In genomic region chr4:128733496-128733895, GRCm38 (mm10) we compare ENCODE assay signal across 8 mouse cellular contexts. TPM values are rescaled to one million over a fixed set of nuclear protein-coding genes. Genes with fewer than 3 reads are reported as not detected.
DNase-seq lines count a peak whose midpoint lies in the region; ATAC-seq and TF ChIP-seq lines count a peak whose summit lies in the region.

No protein-coding gene starts in this region.

- H3K9ac ChIP-seq in forebrain, embryonic 11.5 days (ENCODE audit: low read length) = peak overlapping the region; percentile 39
- H3K9ac ChIP-seq in intestine, embryonic 16.5 days (ENCODE audit: low read depth, low read length) = 0 out of 2 replicates have a peak overlapping the region, but pooled peaks have one; percentile 6
- peak overlapping the region; percentile 34; the same call in 1 of the 2 replicates for H3K9ac ChIP-seq in midbrain, embryonic 14.5 days (replicated peaks; ENCODE audit: low read length)

- peaks cover 58% of the 10 kb centered on the region for H3K4me1 ChIP-seq in forebrain, embryonic 11.5 days (replicated peaks; ENCODE audit: control insufficient read depth, insufficient read depth, low read length)
- H3K4me1 ChIP-seq in intestine, embryonic 16.5 days (ENCODE audit: control insufficient read depth, insufficient read depth, low read length) = peaks cover 78% of the 10 kb centered on the region
- peaks cover 94% of the 10 kb centered on the region for H3K4me1 ChIP-seq in midbrain, embryonic 14.5 days (ENCODE audit: control insufficient read depth, insufficient read depth, low read length)

- intact Hi-C loops in left cerebral cortex, adult 2 months (cut with DNase I) = no loop called here
- intact Hi-C loops in left cerebral cortex, postnatal 10 days (cut with DNase I) = no loop called here
- intact Hi-C loops in left cerebral cortex, postnatal 36 days (cut with DNase I) = no loop called here

- no peak for ATAC-seq in forebrain, embryonic 11.5 days (replicated peaks; ENCODE audit: low FRiP score)
- ATAC-seq in intestine, embryonic 16.5 days = no peak
- ATAC-seq in midbrain, embryonic 14.5 days (ENCODE audit: low FRiP score, low TSS enrichment) = no peak
- ATAC-seq in erythroid progenitor cell, adult 5-6 weeks (replicated peaks; ENCODE audit: low FRiP score, poor library complexity, severe bottlenecking) = no peak

- H3K9me3 ChIP-seq in forebrain, embryonic 11.5 days (ENCODE audit: control insufficient read depth, low read length) = no peaks in the 10 kb centered on the region
- no peaks in the 10 kb centered on the region for H3K9me3 ChIP-seq in intestine, embryonic 16.5 days (ENCODE audit: control insufficient read depth, low read length)
- no peaks in the 10 kb centered on the region for H3K9me3 ChIP-seq in midbrain, embryonic 14.5 days (ENCODE audit: control insufficient read depth, low read length)

- no peak for TF ChIP-seq CTCF in left cerebral cortex, adult 2 months (IDR thresholded peaks at IDR 0.05)

- WGBS in forebrain, embryonic 11.5 days = 44% methylated on average over 6 of the region's 6 CpGs
- WGBS in intestine, embryonic 16.5 days = 36% methylated on average over 6 of the region's 6 CpGs
- WGBS in midbrain, embryonic 14.5 days = 36% methylated on average over 6 of the region's 6 CpGs

- H3K27me3 ChIP-seq in forebrain, embryonic 11.5 days (ENCODE audit: control insufficient read depth, insufficient read depth, low read length) = no peaks in the 10 kb centered on the region
- no peaks in the 10 kb centered on the region for H3K27me3 ChIP-seq in intestine, embryonic 16.5 days (replicated peaks; ENCODE audit: control insufficient read depth, insufficient read depth, low read length)
- no peaks in the 10 kb centered on the region for H3K27me3 ChIP-seq in midbrain, embryonic 14.5 days (ENCODE audit: control insufficient read depth, insufficient read depth, low read length)

- DNase-seq in left cerebral cortex, adult 2 months (ENCODE audit: extremely low spot score in 1 of 2, low spot score in 2 of 2) = no peak
- no peak for DNase-seq in left cerebral cortex, postnatal 10 days (ENCODE audit: extremely low spot score in 1 of 2, low spot score in 2 of 2)
- DNase-seq in forebrain, embryonic 11.5 days (ENCODE audit: low spot score) = no peak
- no peak for DNase-seq in midbrain, embryonic 14.5 days
- no peak for DNase-seq in right cerebral cortex, postnatal 4 days
- DNase-seq in left cerebral cortex, postnatal 36 days (ENCODE audit: low spot score in 2 of 2) = no peak

- peak overlapping the region; percentile 72 for H3K27ac ChIP-seq in left cerebral cortex, adult 2 months
- 0 out of 2 replicates have a peak overlapping the region, but pooled peaks have one; percentile 25 for H3K27ac ChIP-seq in forebrain, embryonic 11.5 days (ENCODE audit: low read depth, low read length)
- peak overlapping the region; percentile 49; the same call in 1 of the 2 replicates for H3K27ac ChIP-seq in intestine, embryonic 16.5 days (ENCODE audit: low read length)
- peak overlapping the region; percentile 78 for H3K27ac ChIP-seq in midbrain, embryonic 14.5 days (replicated peaks; ENCODE audit: low read depth, low read length)

- no peak overlapping the region for H3K4me3 ChIP-seq in left cerebral cortex, adult 2 months
- H3K4me3 ChIP-seq in forebrain, embryonic 11.5 days (ENCODE audit: low read depth, low read length) = no peak overlapping the region
- H3K4me3 ChIP-seq in intestine, embryonic 16.5 days (ENCODE audit: low read length) = no peak overlapping the region
- H3K4me3 ChIP-seq in midbrain, embryonic 14.5 days (replicated peaks; ENCODE audit: low read depth, low read length) = peak overlapping the region; percentile 5; the same call in 1 of the 2 replicates

- no peaks in the 10 kb centered on the region for H3K36me3 ChIP-seq in forebrain, embryonic 11.5 days (ENCODE audit: control insufficient read depth, insufficient read depth, low read length)
- no peaks in the 10 kb centered on the region for H3K36me3 ChIP-seq in intestine, embryonic 16.5 days (ENCODE audit: control insufficient read depth, insufficient read depth, low read length)
- H3K36me3 ChIP-seq in midbrain, embryonic 14.5 days (ENCODE audit: control insufficient read depth, insufficient read depth, low read length) = peaks cover 21% of the 10 kb centered on the region

- H3K4me2 ChIP-seq in forebrain, embryonic 11.5 days (ENCODE audit: low read depth, low read length, severe bottlenecking) = peak overlapping the region; percentile 21; the same call in 1 of the 2 replicates
- no peak overlapping the region for H3K4me2 ChIP-seq in intestine, embryonic 16.5 days (ENCODE audit: low read depth, low read length)
- peak overlapping the region; percentile 43 for H3K4me2 ChIP-seq in midbrain, embryonic 14.5 days (ENCODE audit: low read length)

RNA-seq across cellular contexts. Expression of gene A3galt2, which starts 21.7 kb away (rescaled TPM):
- under 1 TPM; 0.27 to 0.54 TPM for total RNA-seq in left cerebral cortex, adult 2 months (2021)
- total RNA-seq in left cerebral cortex, postnatal 10 days (2021) = under 1 TPM; 0.45 to 0.47 TPM
- 0.56 TPM in 2 replicates for polyA plus RNA-seq in forebrain, embryonic 11.5 days (2014; fragmentation: Nextera tagmentation; extraction: Ambion mirVana)
- polyA plus RNA-seq in intestine, embryonic 16.5 days (2015; fragmentation: Nextera tagmentation; extraction: Ambion mirVana) = 0.07 and 0.09 TPM in 2 replicates
- 0.47 and 0.74 TPM in 2 replicates for polyA plus RNA-seq in midbrain, embryonic 14.5 days (2014; fragmentation: Nextera tagmentation; extraction: Ambion mirVana)
- not detected in 2 replicates for total RNA-seq in erythroid progenitor cell, adult 5-6 weeks (2015; ENCODE audit: low replicate concordance)
- total RNA-seq in erythroid progenitor cell, adult 5-6 weeks (2017; ENCODE audit: low replicate concordance) = 0.08 TPM in 1 of 2 replicates, not detected in the other
- total RNA-seq in left cerebral cortex, postnatal 36 days (2021) = under 1 TPM; 0.10 to 0.41 TPM

Comparison
In these comparisons a context has a peak if more than half of its experiments do, and no peak if none do; other contexts are left out.
1. H3K27ac ChIP-seq: peak in every context shown above with its lines; median percentile 78 in midbrain, embryonic 14.5 days; 72 in left cerebral cortex, adult 2 months; 49 in intestine, embryonic 16.5 days; 25 in forebrain, embryonic 11.5 days.